Mouse (Mus musculus): ENCODE results near the gene Mef2a. TPM values are rescaled to one million over a fixed set of nuclear protein-coding genes. Genes with fewer than 3 reads are reported as not detected.

Gene Mef2a
- polyA plus RNA-seq, 1 experiment = 59.4 TPM

GRCm38 (mm10) chr7:67402353-67402752, 29.7 kb upstream of the Mef2a start:
- no peak for TF ChIP-seq POLR2A (IDR thresholded peaks at IDR 0.05; ENCODE audit: low read depth, low read length)
- no peak for TF ChIP-seq CTCF (IDR thresholded peaks at IDR 0.05; ENCODE audit: borderline replicate concordance, insufficient read depth, low read length)
- Histone ChIP-seq H3K4me3 (ENCODE audit: insufficient read depth, low read length) (no peak overlapping the region), H3K27ac (ENCODE audit: insufficient read depth, low read length) (no peak overlapping the region), H3K4me1 (ENCODE audit: control insufficient read depth, insufficient read depth, low read length) (no peaks in the 10 kb centered on the region)

- TF ChIP-seq CTCF (IDR thresholded peaks at IDR 0.05; ENCODE audit: borderline replicate concordance, insufficient read depth, low read length) (no peak), POLR2A (IDR thresholded peaks at IDR 0.05; ENCODE audit: low read depth, low read length) (no peak)
- Histone ChIP-seq H3K27ac (ENCODE audit: insufficient read depth, low read length) (no peak overlapping the region), H3K4me3 (ENCODE audit: insufficient read depth, low read length) (no peak overlapping the region), H3K4me1 (ENCODE audit: control insufficient read depth, insufficient read depth, low read length) (no peaks in the 10 kb centered on the region)
Measured at GRCm38 (mm10) chr7:67401379-67401778, 28.7 kb upstream of the Mef2a start.

GRCm38 (mm10) chr7:67390760-67391159, 18.1 kb upstream of the Mef2a start:
- H3K4me1 ChIP-seq (ENCODE audit: control insufficient read depth, insufficient read depth, low read length) = peaks cover 10% of the 10 kb centered on the region
- no peak for TF ChIP-seq CTCF (IDR thresholded peaks at IDR 0.05; ENCODE audit: borderline replicate concordance, insufficient read depth, low read length)
- no peak for TF ChIP-seq POLR2A (IDR thresholded peaks at IDR 0.05; ENCODE audit: low read depth, low read length)
- H3K27ac ChIP-seq (ENCODE audit: insufficient read depth, low read length) = peak overlapping the region; percentile 58
- no peak overlapping the region for H3K4me3 ChIP-seq (ENCODE audit: insufficient read depth, low read length)

GRCm38 (mm10) chr7:67390095-67390494, 17.4 kb upstream of the Mef2a start:
- peak overlapping the region; percentile 69; the same call in 1 of the 2 replicates for H3K27ac ChIP-seq (ENCODE audit: insufficient read depth, low read length)
- no peak for TF ChIP-seq CTCF (IDR thresholded peaks at IDR 0.05; ENCODE audit: borderline replicate concordance, insufficient read depth, low read length)
- no peak for TF ChIP-seq POLR2A (IDR thresholded peaks at IDR 0.05; ENCODE audit: low read depth, low read length)
- H3K4me1 ChIP-seq (ENCODE audit: control insufficient read depth, insufficient read depth, low read length) = peaks cover 10% of the 10 kb centered on the region
- no peak overlapping the region for H3K4me3 ChIP-seq (ENCODE audit: insufficient read depth, low read length)

- H3K4me3 ChIP-seq (ENCODE audit: insufficient read depth, low read length) = no peak overlapping the region
- no peak for TF ChIP-seq CTCF (IDR thresholded peaks at IDR 0.05; ENCODE audit: borderline replicate concordance, insufficient read depth, low read length)
- peaks cover 3% of the 10 kb centered on the region; the same call in 1 of the 2 replicates for H3K4me1 ChIP-seq (ENCODE audit: control insufficient read depth, insufficient read depth, low read length)
- no peak overlapping the region for H3K27ac ChIP-seq (ENCODE audit: insufficient read depth, low read length)
Measured at GRCm38 (mm10) chr7:67384942-67385872, 12.5 kb upstream of the Mef2a start.

GRCm38 (mm10) chr7:67380174-67381129, 7.8 kb upstream of the Mef2a start:
- Histone ChIP-seq H3K4me1 (ENCODE audit: control insufficient read depth, insufficient read depth, low read length) (no peaks in the 10 kb centered on the region), H3K27ac (ENCODE audit: insufficient read depth, low read length) (no peak overlapping the region), H3K4me3 (ENCODE audit: insufficient read depth, low read length) (no peak overlapping the region)
- TF ChIP-seq CTCF (IDR thresholded peaks at IDR 0.05; ENCODE audit: borderline replicate concordance, insufficient read depth, low read length) (no peak), POLR2A (IDR thresholded peaks at IDR 0.05; ENCODE audit: low read depth, low read length) (no peak)

- Histone ChIP-seq H3K27ac (ENCODE audit: insufficient read depth, low read length) (no peak overlapping the region), H3K4me1 (ENCODE audit: control insufficient read depth, insufficient read depth, low read length) (no peaks in the 10 kb centered on the region), H3K4me3 (ENCODE audit: insufficient read depth, low read length) (no peak overlapping the region)
- TF ChIP-seq POLR2A (IDR thresholded peaks at IDR 0.05; ENCODE audit: low read depth, low read length) = no peak
- TF ChIP-seq CTCF (IDR thresholded peaks at IDR 0.05; ENCODE audit: borderline replicate concordance, insufficient read depth, low read length) = no peak
Measured at GRCm38 (mm10) chr7:67376796-67377195, 4.1 kb upstream of the Mef2a start.

- Histone ChIP-seq H3K4me3 (ENCODE audit: insufficient read depth, low read length) (no peak overlapping the region), H3K4me1 (ENCODE audit: control insufficient read depth, insufficient read depth, low read length) (peaks cover 2% of the 10 kb centered on the region; the same call in 1 of the 2 replicates), H3K27ac (ENCODE audit: insufficient read depth, low read length) (no peak overlapping the region)
- TF ChIP-seq POLR2A (IDR thresholded peaks at IDR 0.05; ENCODE audit: low read depth, low read length) (no peak), CTCF (IDR thresholded peaks at IDR 0.05; ENCODE audit: borderline replicate concordance, insufficient read depth, low read length) (no peak)
Measured at GRCm38 (mm10) chr7:67373975-67374374, 1.3 kb upstream of the Mef2a start.

- TF ChIP-seq CTCF (IDR thresholded peaks at IDR 0.05; ENCODE audit: borderline replicate concordance, insufficient read depth, low read length) = no peak
- TF ChIP-seq POLR2A (IDR thresholded peaks at IDR 0.05; ENCODE audit: low read depth, low read length) = no peak
- Histone ChIP-seq H3K4me1 (ENCODE audit: control insufficient read depth, insufficient read depth, low read length) (peaks cover 2% of the 10 kb centered on the region; the same call in 1 of the 2 replicates), H3K4me3 (ENCODE audit: insufficient read depth, low read length) (peak overlapping the region; percentile 66), H3K27ac (ENCODE audit: insufficient read depth, low read length) (no peak overlapping the region)
Measured at GRCm38 (mm10) chr7:67373584-67373960, 914 bp upstream of the Mef2a start.

All from embryonic fibroblast, embryonic 13.5 days (primary cell).